Mouse (Mus musculus) intestine, embryonic 15.5 days (tissue): ENCODE results near the gene Vmn1r81. TPM values are rescaled to one million over a fixed set of nuclear protein-coding genes. Genes with fewer than 3 reads are reported as not detected.

Source experiments
- ATAC-seq: fragments of 200-750 bp; cut with Nextera tagmentation; 2 replicates; pipeline ENCODE4 v1.8.0; 2017; ENCODE audit warnings: moderate TSS enrichment, moderate library complexity
- H3K27ac ChIP-seq: fragments of 300-500 bp; sonication (generic); 2 replicates; pipeline ENCODE4 v1.5.1; 2015; ENCODE audit warnings: mild to moderate bottlenecking, inconsistent platforms
- H3K27me3 ChIP-seq: fragments of 300-500 bp; sonication (generic); replicated peaks from 2 replicates; pipeline ENCODE4 v1.6.1; 2015; ENCODE audit warnings: inconsistent platforms
- H3K36me3 ChIP-seq: fragments of 300-500 bp; sonication (generic); 2 replicates; pipeline ENCODE4 v1.6.1; 2015; ENCODE audit warnings: inconsistent platforms
- H3K4me1 ChIP-seq: fragments of 300-500 bp; sonication (generic); replicated peaks from 2 replicates; pipeline ENCODE4 v1.6.1; 2015; ENCODE audit warnings: inconsistent platforms
- H3K4me2 ChIP-seq: fragments of 300-500 bp; sonication (generic); replicated peaks from 2 replicates; pipeline ENCODE4 v1.6.1; 2015; ENCODE audit warnings: mild to moderate bottlenecking, inconsistent platforms
- H3K4me3 ChIP-seq: fragments of 300-500 bp; sonication (generic); replicated peaks from 2 replicates; pipeline ENCODE4 v1.5.1; 2015; ENCODE audit warnings: inconsistent platforms
- H3K9ac ChIP-seq: fragments of 300-500 bp; sonication (generic); 2 replicates; pipeline ENCODE4 v1.6.1; 2015; ENCODE audit warnings: inconsistent platforms
- H3K9me3 ChIP-seq: fragments of 300-500 bp; sonication (generic); 2 replicates; pipeline ENCODE4 v1.6.1; 2016; ENCODE audit warnings: inconsistent platforms
- WGBS: fragments of 180-500 bp; shearing (Covaris S2); methylation state at CpG from one replicate; pipeline ENCODE4 v1.1.7; 2015; 5-methylcytosine and 5-hydroxymethylcytosine counted together
- polyA plus RNA-seq: library from polyadenylated mRNA; unstranded; fragments of >200 nt; fragmentation: Nextera tagmentation; extraction: Ambion mirVana; gene quantifications from 2 replicates; pipeline ENCODE4 v1.2.1, GENCODE M21; 2015

Vmn1r81 gene
- not detected in 2 replicates for polyA plus RNA-seq

DNA sequence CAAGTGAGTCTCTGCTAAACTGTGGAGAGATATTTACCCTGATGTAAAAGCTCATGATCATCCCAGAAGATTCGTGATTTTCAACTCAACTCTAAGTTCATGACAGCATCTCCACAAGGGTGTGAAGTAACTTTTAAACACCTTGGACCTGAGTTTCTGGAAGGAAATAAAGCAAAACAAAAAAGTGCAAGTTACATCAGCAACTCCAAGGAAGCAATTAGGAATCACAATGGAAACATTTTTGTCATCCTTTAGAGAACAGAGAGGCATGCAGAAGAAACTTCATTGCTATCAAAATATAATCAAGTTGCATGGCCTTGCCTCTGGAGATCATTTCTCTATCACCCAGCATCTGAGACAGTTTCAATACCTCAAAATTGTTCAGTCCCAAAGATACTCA is at the start of gene Vmn1r81:
Vmn1r81 (minus strand) TSS at position 101 of the 400 bp plus-strand sequence.
- no peak for ATAC-seq
- no peak within 1 kb of the TSS for H3K27ac ChIP-seq
- no peaks in the 10 kb centered on the region for H3K9me3 ChIP-seq
- no peaks in the 10 kb centered on the region for H3K4me1 ChIP-seq
- H3K4me2 ChIP-seq = no peak within 1 kb of the TSS
- no peak within 1 kb of the TSS for H3K9ac ChIP-seq
- WGBS = 63% methylated on average over 1 of the region's 1 CpGs
- H3K36me3 ChIP-seq = no peaks in the 10 kb centered on the region
- H3K4me3 ChIP-seq = no peak within 1 kb of the TSS
- no peaks in the 10 kb centered on the region for H3K27me3 ChIP-seq

DNA sequence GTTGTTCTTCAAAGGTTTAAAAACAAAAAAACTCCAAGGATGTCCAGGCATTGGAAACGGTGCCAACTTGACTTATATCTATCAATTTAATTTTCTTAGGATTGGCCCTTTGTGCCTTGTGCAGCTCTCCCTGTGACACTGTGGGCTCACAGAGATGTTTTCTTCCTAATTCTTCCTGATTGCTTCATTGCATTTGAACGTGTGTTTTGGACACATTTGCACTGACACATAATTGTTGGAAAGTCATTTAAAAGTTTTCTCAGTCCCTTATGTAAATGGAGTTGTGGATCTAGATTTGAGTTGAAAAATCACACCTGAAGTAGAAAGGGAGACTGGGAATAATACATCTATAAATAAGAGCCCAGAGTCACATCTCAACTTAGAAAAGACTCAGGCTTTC is 32.1 kb upstream of the Vmn1r81 start, which contains the start of gene Vmn1r82:
Vmn1r82 (plus strand) TSS at position 301 of the 400 bp plus-strand sequence.
- H3K9me3 ChIP-seq = no peaks in the 10 kb centered on the region
- no peak within 1 kb of the TSS for H3K4me2 ChIP-seq
- no peaks in the 10 kb centered on the region for H3K27me3 ChIP-seq
- H3K9ac ChIP-seq = no peak within 1 kb of the TSS
- H3K27ac ChIP-seq = no peak within 1 kb of the TSS
- no peak within 1 kb of the TSS for H3K4me3 ChIP-seq
- WGBS = 55% methylated on average over 2 of the region's 2 CpGs
- ATAC-seq = no peak
- H3K4me1 ChIP-seq = no peaks in the 10 kb centered on the region
- no peaks in the 10 kb centered on the region for H3K36me3 ChIP-seq

- Histone ChIP-seq H3K4me2 (no peak overlapping the region), H3K27ac (no peak overlapping the region), H3K9me3 (no peaks in the 10 kb centered on the region), H3K4me3 (no peak overlapping the region), H3K36me3 (no peaks in the 10 kb centered on the region), H3K4me1 (no peaks in the 10 kb centered on the region), H3K27me3 (no peaks in the 10 kb centered on the region), H3K9ac (no peak overlapping the region)
- ATAC-seq = no peak
- WGBS = 70% methylated on average over 2 of the region's 2 CpGs
Measured at GRCm38 (mm10) chr7:12204141-12204540, 63.9 kb downstream of the Vmn1r81 start.

Other genes starting within 250 kb of the Vmn1r81 start
- gene Vmn1r77, start 231.5 kb downstream of the Vmn1r81 start, polyA plus RNA-seq = not detected in 2 replicates
- gene Vmn1r78, start 118.0 kb downstream of the Vmn1r81 start, polyA plus RNA-seq = not detected in 2 replicates
- not detected in 2 replicates for gene Vmn1r79, start 97.0 kb downstream of the Vmn1r81 start, polyA plus RNA-seq
- gene Vmn1r80, start 79.0 kb downstream of the Vmn1r81 start, polyA plus RNA-seq = not detected in 2 replicates
- not detected in 2 replicates for gene Vmn1r82, start 32.2 kb upstream of the Vmn1r81 start, polyA plus RNA-seq
- gene Vmn1r83, start 61.2 kb upstream of the Vmn1r81 start, polyA plus RNA-seq = 0.05 TPM in 1 of 2 replicates, not detected in the other
- not detected in 2 replicates for gene Vmn1r84, start 101.0 kb upstream of the Vmn1r81 start, polyA plus RNA-seq
- 3.1 and 3.2 TPM in 2 replicates for gene Zfp551, start 154.5 kb upstream of the Vmn1r81 start, polyA plus RNA-seq
- 13.4 and 16.4 TPM in 2 replicates for gene Zfp606, start 210.0 kb upstream of the Vmn1r81 start, polyA plus RNA-seq
- not detected in 2 replicates for gene 2900092C05Rik, start 244.2 kb upstream of the Vmn1r81 start, polyA plus RNA-seq